Mouse (Mus musculus): ENCODE results near the gene Gm10803. TPM values are rescaled to one million over a fixed set of nuclear protein-coding genes. Genes with fewer than 3 reads are reported as not detected.

The Gm10803 gene
- polyA plus RNA-seq, 1 experiment from 2014 or later, result not detected

- Histone ChIP-seq H3K4me1 (ENCODE audit: control insufficient read depth, insufficient read depth, low read length) (peaks cover 5% of the 10 kb centered on the region; the same call in 1 of the 2 replicates), H3K36me3 (ENCODE audit: control insufficient read depth, insufficient read depth, low read length) (no peaks in the 10 kb centered on the region), H3K4me2 (replicated peaks; ENCODE audit: low read depth, low read length) (no peak overlapping the region), H3K27me3 (ENCODE audit: control insufficient read depth, insufficient read depth, low read length) (no peaks in the 10 kb centered on the region), H3K27ac (ENCODE audit: low read length) (no peak overlapping the region), H3K9ac (replicated peaks; ENCODE audit: low read depth, low read length) (no peak overlapping the region), H3K9me3 (ENCODE audit: control insufficient read depth, low read depth, low read length) (no peaks in the 10 kb centered on the region), H3K4me3 (ENCODE audit: low read depth, low read length) (no peak overlapping the region)
- no peak for ATAC-seq (ENCODE audit: insufficient number of reproducible peaks, insufficient read depth, low FRiP score, low read depth)
- WGBS, result 58% methylated on average over 9 of the region's 9 CpGs
Measured at GRCm38 (mm10) chr2:93599731-93600130, 39.4 kb downstream of the Gm10803 start.

DNA sequence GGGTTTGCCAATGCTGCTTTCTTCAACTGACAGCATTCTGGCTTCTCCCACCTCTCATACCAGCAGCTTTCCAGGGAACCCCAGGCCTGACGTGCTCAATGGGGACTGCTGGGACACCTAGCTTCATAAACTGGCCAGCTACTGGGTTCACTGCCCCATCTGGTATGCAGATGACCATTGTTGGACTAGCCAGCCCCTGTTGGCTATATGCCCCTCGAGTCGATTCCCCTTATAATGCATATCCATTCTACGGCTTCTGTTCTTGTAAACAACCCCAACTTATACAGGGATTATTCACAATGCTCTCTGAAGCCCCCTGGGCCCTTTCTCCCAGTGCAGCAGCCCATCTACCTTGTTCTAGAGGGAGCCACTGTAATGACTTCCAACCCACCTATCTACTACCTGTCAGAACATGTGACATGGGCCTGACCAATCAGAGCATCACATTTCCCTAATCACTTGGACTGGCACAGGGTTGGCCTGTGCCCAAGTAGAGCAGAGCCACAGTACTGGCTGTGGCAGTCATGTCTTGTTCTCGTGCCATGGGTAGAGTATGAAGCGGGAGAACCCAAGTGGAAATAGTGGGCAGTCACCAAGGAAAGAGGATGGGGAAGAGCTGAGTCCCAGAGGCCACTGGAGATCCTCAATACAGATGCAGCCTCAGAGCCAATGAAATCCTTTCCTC lies 44.4 kb downstream of the Gm10803 start:
- ATAC-seq (ENCODE audit: insufficient number of reproducible peaks, insufficient read depth, low FRiP score, low read depth), result no peak
- Histone ChIP-seq H3K36me3 (ENCODE audit: control insufficient read depth, insufficient read depth, low read length) (no peaks in the 10 kb centered on the region), H3K4me3 (ENCODE audit: low read depth, low read length) (no peak overlapping the region), H3K27me3 (ENCODE audit: control insufficient read depth, insufficient read depth, low read length) (no peaks in the 10 kb centered on the region), H3K27ac (ENCODE audit: low read length) (no peak overlapping the region), H3K9ac (replicated peaks; ENCODE audit: low read depth, low read length) (no peak overlapping the region), H3K4me2 (replicated peaks; ENCODE audit: low read depth, low read length) (no peak overlapping the region), H3K9me3 (ENCODE audit: control insufficient read depth, low read depth, low read length) (no peaks in the 10 kb centered on the region), H3K4me1 (ENCODE audit: control insufficient read depth, insufficient read depth, low read length) (no peaks in the 10 kb centered on the region; the same call in 1 of the 2 replicates)
- WGBS, result 85% methylated on average over 6 of the region's 6 CpGs

DNA sequence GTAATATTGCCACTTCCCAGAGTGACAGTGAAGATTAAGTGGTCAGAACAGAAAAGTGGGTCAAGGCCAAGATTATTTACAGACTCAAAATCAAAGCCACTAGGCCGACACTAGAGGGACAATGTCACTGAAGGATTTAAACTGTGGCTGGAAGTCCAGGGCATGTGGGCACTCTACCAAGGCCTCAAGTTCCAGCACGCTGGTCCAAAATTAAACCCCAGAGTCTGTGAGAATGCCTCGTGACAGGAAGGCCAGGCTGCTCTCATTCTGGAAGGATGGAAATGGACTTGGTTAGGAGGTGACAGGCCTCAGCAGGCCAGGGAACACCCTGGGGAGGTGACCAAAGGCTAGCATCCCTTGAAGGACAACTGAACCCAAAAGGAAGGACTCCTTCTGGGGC lies 48.4 kb downstream of the Gm10803 start:
- Histone ChIP-seq H3K27me3 (ENCODE audit: control insufficient read depth, insufficient read depth, low read length) (no peaks in the 10 kb centered on the region), H3K36me3 (ENCODE audit: control insufficient read depth, insufficient read depth, low read length) (no peaks in the 10 kb centered on the region), H3K9me3 (ENCODE audit: control insufficient read depth, low read depth, low read length) (no peaks in the 10 kb centered on the region), H3K9ac (replicated peaks; ENCODE audit: low read depth, low read length) (no peak overlapping the region), H3K4me2 (replicated peaks; ENCODE audit: low read depth, low read length) (no peak overlapping the region), H3K27ac (ENCODE audit: low read length) (no peak overlapping the region), H3K4me3 (ENCODE audit: low read depth, low read length) (no peak overlapping the region), H3K4me1 (ENCODE audit: control insufficient read depth, insufficient read depth, low read length) (no peaks in the 10 kb centered on the region)
- ATAC-seq (ENCODE audit: insufficient number of reproducible peaks, insufficient read depth, low FRiP score, low read depth), result no peak
- 73% methylated on average over 3 of the region's 3 CpGs for WGBS

DNA sequence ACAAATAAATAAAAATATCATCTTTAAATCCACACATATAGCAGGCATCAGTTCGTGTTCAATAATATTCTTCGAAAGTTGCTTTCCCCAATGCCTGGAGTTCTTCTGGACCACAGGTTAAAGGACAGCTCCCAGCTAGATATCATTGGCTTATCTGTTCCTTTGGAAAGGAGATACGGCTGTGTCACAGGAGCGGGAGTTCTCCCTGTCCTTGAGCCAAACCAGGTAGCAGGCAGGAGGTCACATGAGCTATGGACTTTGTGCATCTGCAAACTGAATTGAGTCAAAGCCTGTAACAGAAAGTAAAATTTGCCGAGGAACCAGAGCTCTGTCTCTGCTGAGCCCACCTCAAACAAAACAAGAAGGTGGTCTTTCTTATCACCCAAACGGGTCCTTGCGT lies 52.7 kb downstream of the Gm10803 start:
- no peaks in the 10 kb centered on the region for H3K9me3 ChIP-seq (ENCODE audit: control insufficient read depth, low read depth, low read length)
- no peak overlapping the region for H3K27ac ChIP-seq (ENCODE audit: low read length)
- no peak overlapping the region for H3K9ac ChIP-seq (replicated peaks; ENCODE audit: low read depth, low read length)
- no peak for ATAC-seq (ENCODE audit: insufficient number of reproducible peaks, insufficient read depth, low FRiP score, low read depth)
- no peaks in the 10 kb centered on the region for H3K4me1 ChIP-seq (ENCODE audit: control insufficient read depth, insufficient read depth, low read length)
- H3K4me2 ChIP-seq (replicated peaks; ENCODE audit: low read depth, low read length), result no peak overlapping the region
- no peak overlapping the region for H3K4me3 ChIP-seq (ENCODE audit: low read depth, low read length)
- H3K27me3 ChIP-seq (ENCODE audit: control insufficient read depth, insufficient read depth, low read length), result no peaks in the 10 kb centered on the region
- WGBS, result 78% methylated on average over 7 of the region's 7 CpGs
- H3K36me3 ChIP-seq (ENCODE audit: control insufficient read depth, insufficient read depth, low read length), result no peaks in the 10 kb centered on the region

Other genes with a start within 250 kb of the Gm10803 start
- gene Tspan18, start 226.1 kb upstream of the Gm10803 start, polyA plus RNA-seq (2014; fragmentation: Nextera tagmentation; extraction: Ambion mirVana), result 27.6 and 30.3 TPM in 2 replicates
- 45.3 and 48.9 TPM in 2 replicates for gene Cd82, start 97.4 kb upstream of the Gm10803 start, polyA plus RNA-seq (2014; fragmentation: Nextera tagmentation; extraction: Ambion mirVana)
- 0.06 TPM in 1 of 2 replicates, not detected in the other for gene Alx4, start 81.8 kb downstream of the Gm10803 start, polyA plus RNA-seq (2014; fragmentation: Nextera tagmentation; extraction: Ambion mirVana)